Mouse (Mus musculus) embryonic stem cell, embryonic (primary cell): ENCODE results near the gene Lrrc17.

ENCODE experiments used
- CTCF ChIA-PET, 4 experiments: fragments of 300-600 bp in 2 of 4; fragments of 350-600 bp in 2 of 4; sonication (Branson Sonifier 250); formaldehyde crosslinking; loops; one replicate each; lab custom pipeline; 2022; ENCODE audit warnings: inconsistent platforms in 2 of 4; lab: Charles Lee
- POLR2A ChIA-PET, 4 experiments: fragments of 300-600 bp in 2 of 4; fragments of 350-600 bp in 2 of 4; sonication (Branson Sonifier 250); formaldehyde crosslinking; loops; one replicate each; lab custom pipeline; 2022; ENCODE audit warnings: antibody characterized with exemption in 4 of 4, inconsistent platforms in 1 of 4; lab: Charles Lee

The Lrrc17 gene

GRCm38 (mm10) chr5:21543409-21544201 is at the start of gene Lrrc17:
TSS of gene Lrrc17 (plus strand) at chr5:21543559.
- ChIA-PET CTCF (interaction anchor here in 1 of 4 experiments (0.8 kb wide), 1 partner anchor 41 kb away, joined by 3 read pairs; no protein-coding TSS in a partner anchor), POLR2A (interaction anchor here (0.5 to 2.0 kb wide), 4 partner anchors 17 to 274 kb away, joined by 3 to 7 read pairs (median 4); no protein-coding TSS in a partner anchor)

GRCm38 (mm10) chr5:21494781-21495180 is 48.6 kb upstream of the Lrrc17 start:
- CTCF ChIA-PET, result interaction anchor here in 3 of 4 experiments (0.6 to 0.7 kb wide), 3 partner anchors 179 to 435 kb away, joined by 3 to 6 read pairs (median 3); no protein-coding TSS in a partner anchor
- POLR2A ChIA-PET, result interaction anchor here in 2 of 4 experiments (0.5 to 1.2 kb wide), 4 partner anchors 13 to 151 kb away, joined by 3 to 6 read pairs (median 5); partner anchors contain the start of genes Armc10 (in 1 of the 2) and Fbxl13 (in 1 of the 2)

- ChIA-PET CTCF (no interaction called here), POLR2A (interaction anchor here in 1 of 4 experiments (0.6 kb wide), 1 partner anchor 151 kb away, joined by 3 read pairs; no protein-coding TSS in a partner anchor)
Measured at GRCm38 (mm10) chr5:21496321-21496720, 47.0 kb upstream of the Lrrc17 start.

- ChIA-PET CTCF (no interaction called here), POLR2A (interaction anchor here in 1 of 4 experiments (0.6 kb wide), 1 partner anchor 150 kb away, joined by 3 read pairs; no protein-coding TSS in a partner anchor)
Measured at GRCm38 (mm10) chr5:21496881-21497280, 46.5 kb upstream of the Lrrc17 start.

- CTCF ChIA-PET, result no interaction called here
- POLR2A ChIA-PET, result no interaction called here
Measured at GRCm38 (mm10) chr5:21498490-21498889, 44.9 kb upstream of the Lrrc17 start.

GRCm38 (mm10) chr5:21498925-21499324 is 44.4 kb upstream of the Lrrc17 start:
- ChIA-PET POLR2A (no interaction called here), CTCF (no interaction called here)

- ChIA-PET CTCF (no interaction called here), POLR2A (no interaction called here)
Measured at GRCm38 (mm10) chr5:21500133-21500532, 43.2 kb upstream of the Lrrc17 start.

GRCm38 (mm10) chr5:21500941-21501340 is 42.4 kb upstream of the Lrrc17 start:
- CTCF ChIA-PET, result no interaction called here
- POLR2A ChIA-PET, result no interaction called here

GRCm38 (mm10) chr5:21502936-21503610 is 40.3 kb upstream of the Lrrc17 start:
- CTCF ChIA-PET, result no interaction called here

GRCm38 (mm10) chr5:21505159-21505558 is 38.2 kb upstream of the Lrrc17 start:
- ChIA-PET POLR2A (interaction anchor here in 1 of 4 experiments (0.6 kb wide), 1 partner anchor 23 kb away, joined by 3 read pairs; no protein-coding TSS in a partner anchor), CTCF (interaction anchor here in 1 of 4 experiments (0.6 kb wide), 1 partner anchor 121 kb away, joined by 17 read pairs; no protein-coding TSS in a partner anchor)

More at GRCm38 (mm10) chr5:21502936-21503610, 40.3 kb upstream of the Lrrc17 start:
- POLR2A ChIA-PET, result no interaction called here

GRCm38 (mm10) chr5:21506887-21507286 is 36.5 kb upstream of the Lrrc17 start:
- POLR2A ChIA-PET, result no interaction called here
- CTCF ChIA-PET, result no interaction called here

GRCm38 (mm10) chr5:21509801-21510200 is 33.6 kb upstream of the Lrrc17 start:
- CTCF ChIA-PET, result no interaction called here
- POLR2A ChIA-PET, result interaction anchor here in 1 of 4 experiments (0.6 kb wide), 1 partner anchor 337 kb away, joined by 3 read pairs; no protein-coding TSS in a partner anchor

GRCm38 (mm10) chr5:21513363-21513762 is 30.0 kb upstream of the Lrrc17 start:
- ChIA-PET CTCF (interaction anchor here in 1 of 4 experiments (0.6 kb wide), 1 partner anchor 1712 kb away, joined by 4 read pairs; no protein-coding TSS in a partner anchor), POLR2A (interaction anchor here in 1 of 4 experiments (1.7 kb wide), 1 partner anchor 14 kb away, joined by 3 read pairs; no protein-coding TSS in a partner anchor)

- CTCF ChIA-PET, result no interaction called here
- POLR2A ChIA-PET, result no interaction called here
Measured at GRCm38 (mm10) chr5:21517562-21517961, 25.8 kb upstream of the Lrrc17 start.

- POLR2A ChIA-PET, result no interaction called here
- CTCF ChIA-PET, result no interaction called here
Measured at GRCm38 (mm10) chr5:21518207-21518606, 25.2 kb upstream of the Lrrc17 start.

GRCm38 (mm10) chr5:21519166-21519565 is 24.2 kb upstream of the Lrrc17 start:
- CTCF ChIA-PET, result no interaction called here
- POLR2A ChIA-PET, result no interaction called here

GRCm38 (mm10) chr5:21526835-21527485 is 16.4 kb upstream of the Lrrc17 start:
- ChIA-PET POLR2A (interaction anchor here in 1 of 4 experiments (1.0 to 1.5 kb wide), 2 partner anchors 13 to 14 kb away, joined by 3 read pairs; no protein-coding TSS in a partner anchor), CTCF (no interaction called here)

- CTCF ChIA-PET, result no interaction called here
- POLR2A ChIA-PET, result interaction anchor here in 1 of 4 experiments (1.0 kb wide), 1 partner anchor 14 kb away, joined by 3 read pairs; no protein-coding TSS in a partner anchor
Measured at GRCm38 (mm10) chr5:21527488-21527911, 15.9 kb upstream of the Lrrc17 start.
